Mouse (Mus musculus): ENCODE measurements around the gene Aff2. TPM values are rescaled to one million over a fixed set of nuclear protein-coding genes. Genes with fewer than 3 reads are reported as not detected.

Aff2 gene
- polyA plus RNA-seq, 1 experiment from 2014 or later: 17.0 TPM

DNA sequence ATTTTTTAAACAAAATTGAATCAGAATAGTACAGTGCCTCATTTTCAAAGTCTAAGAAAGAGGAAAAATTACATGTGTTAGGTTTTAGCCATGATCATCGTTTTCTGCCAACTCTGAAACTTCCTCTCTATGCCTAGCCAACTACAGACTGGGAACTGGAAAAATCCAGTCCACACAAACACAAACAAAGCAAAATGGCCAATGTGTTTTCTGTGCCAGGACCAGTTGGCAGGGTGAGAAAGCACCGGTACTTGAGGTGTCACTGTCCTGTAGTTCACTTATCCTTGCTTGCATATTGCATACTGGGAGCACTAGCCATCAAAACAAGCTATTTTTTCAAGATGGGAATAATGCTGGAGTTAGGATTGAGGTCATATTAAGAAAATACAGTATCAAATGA lies 100.8 kb downstream of the Aff2 start:
- H3K9ac ChIP-seq: no peak overlapping the region
- whole genome bisulfite sequencing: 80% methylated on average over 2 of the region's 2 CpGs
- H3K4me1 ChIP-seq: no peaks in the 10 kb centered on the region
- H3K4me3 ChIP-seq (replicated peaks): no peak overlapping the region
- no peaks in the 10 kb centered on the region for H3K36me3 ChIP-seq (replicated peaks)
- no peaks in the 10 kb centered on the region for H3K9me3 ChIP-seq
- no peak overlapping the region for H3K27ac ChIP-seq
- H3K4me2 ChIP-seq: no peak overlapping the region
- no peak for ATAC-seq (ENCODE audit: low FRiP score)
- H3K27me3 ChIP-seq: no peaks in the 10 kb centered on the region

- H3K4me2 ChIP-seq: no peak overlapping the region
- no peak overlapping the region for H3K4me3 ChIP-seq (replicated peaks)
- no peaks in the 10 kb centered on the region for H3K4me1 ChIP-seq
- no peaks in the 10 kb centered on the region for H3K27me3 ChIP-seq
- no peak for ATAC-seq (ENCODE audit: low FRiP score)
- 44% methylated on average over 3 of the region's 3 CpGs for WGBS
- no peak overlapping the region for H3K27ac ChIP-seq
- no peaks in the 10 kb centered on the region for H3K36me3 ChIP-seq (replicated peaks)
- H3K9ac ChIP-seq: no peak overlapping the region
- H3K9me3 ChIP-seq: no peaks in the 10 kb centered on the region
These were observed 142.0 kb downstream of the Aff2 start for GRCm38 (mm10) chrX:69502061-69502460.

DNA sequence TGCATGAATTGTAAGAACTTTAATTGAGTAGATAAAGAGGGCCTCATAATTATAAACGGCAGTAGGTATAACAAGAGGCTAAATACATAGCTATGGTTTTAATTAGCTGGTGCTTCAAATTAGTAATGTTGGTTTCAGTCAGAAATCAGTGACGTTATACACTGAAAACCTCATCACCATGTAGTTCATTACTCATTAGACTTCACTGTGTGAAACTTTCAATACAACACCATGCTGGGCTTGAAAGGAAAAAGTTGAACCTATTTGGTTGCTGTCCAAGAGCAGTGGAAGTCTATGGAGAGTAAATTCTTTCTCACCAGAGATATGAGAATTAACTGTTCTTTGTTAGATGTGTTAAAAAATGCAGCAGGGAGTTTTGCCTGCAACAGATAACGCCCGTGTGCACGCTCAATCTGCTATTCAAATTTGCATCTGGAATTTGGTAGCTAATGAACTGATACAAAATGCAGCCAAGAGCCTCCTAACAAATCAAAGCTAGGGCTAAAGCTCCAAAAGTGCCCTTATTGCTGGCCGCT lies 158.0 kb downstream of the Aff2 start:
- H3K9me3 ChIP-seq: no peaks in the 10 kb centered on the region
- H3K9ac ChIP-seq: no peak overlapping the region
- no peak overlapping the region for H3K27ac ChIP-seq
- no peaks in the 10 kb centered on the region for H3K27me3 ChIP-seq
- peak; percentile 86; the same call in 1 of the 2 replicates for ATAC-seq (ENCODE audit: low FRiP score)
- no peak overlapping the region for H3K4me3 ChIP-seq (replicated peaks)
- H3K36me3 ChIP-seq (replicated peaks): no peaks in the 10 kb centered on the region
- 31% methylated on average over 6 of the region's 6 CpGs for WGBS
- H3K4me2 ChIP-seq: no peak overlapping the region
- no peaks in the 10 kb centered on the region for H3K4me1 ChIP-seq

- Histone ChIP-seq H3K27ac (no peak overlapping the region), H3K4me1 (no peaks in the 10 kb centered on the region), H3K27me3 (no peaks in the 10 kb centered on the region), H3K4me2 (no peak overlapping the region), H3K36me3 (replicated peaks) (no peaks in the 10 kb centered on the region), H3K9me3 (no peaks in the 10 kb centered on the region), H3K4me3 (replicated peaks) (no peak overlapping the region), H3K9ac (no peak overlapping the region)
- WGBS: 67% methylated on average over 1 of the region's 1 CpGs
- no peak for ATAC-seq (ENCODE audit: low FRiP score)
These were observed 180.7 kb downstream of the Aff2 start for GRCm38 (mm10) chrX:69540811-69541210.

- no peak overlapping the region for H3K4me3 ChIP-seq (replicated peaks)
- no peak for ATAC-seq (ENCODE audit: low FRiP score)
- 58% methylated on average over 2 of the region's 2 CpGs for WGBS
- no peaks in the 10 kb centered on the region for H3K9me3 ChIP-seq
- no peak overlapping the region for H3K4me2 ChIP-seq
- no peaks in the 10 kb centered on the region for H3K36me3 ChIP-seq (replicated peaks)
- no peak overlapping the region for H3K27ac ChIP-seq
- H3K27me3 ChIP-seq: no peaks in the 10 kb centered on the region
- no peaks in the 10 kb centered on the region for H3K4me1 ChIP-seq
- H3K9ac ChIP-seq: no peak overlapping the region
These were observed 219.9 kb downstream of the Aff2 start for GRCm38 (mm10) chrX:69579903-69580459.

- no peaks in the 10 kb centered on the region for H3K4me1 ChIP-seq
- H3K36me3 ChIP-seq (replicated peaks): no peaks in the 10 kb centered on the region
- ATAC-seq (ENCODE audit: low FRiP score): no peak
- H3K9ac ChIP-seq: no peak overlapping the region
- H3K27me3 ChIP-seq: no peaks in the 10 kb centered on the region
- no peaks in the 10 kb centered on the region for H3K9me3 ChIP-seq
- no peak overlapping the region for H3K4me3 ChIP-seq (replicated peaks)
- no peak overlapping the region for H3K27ac ChIP-seq
- no peak overlapping the region for H3K4me2 ChIP-seq
These were observed 248.7 kb downstream of the Aff2 start for GRCm38 (mm10) chrX:69608793-69609192.

DNA sequence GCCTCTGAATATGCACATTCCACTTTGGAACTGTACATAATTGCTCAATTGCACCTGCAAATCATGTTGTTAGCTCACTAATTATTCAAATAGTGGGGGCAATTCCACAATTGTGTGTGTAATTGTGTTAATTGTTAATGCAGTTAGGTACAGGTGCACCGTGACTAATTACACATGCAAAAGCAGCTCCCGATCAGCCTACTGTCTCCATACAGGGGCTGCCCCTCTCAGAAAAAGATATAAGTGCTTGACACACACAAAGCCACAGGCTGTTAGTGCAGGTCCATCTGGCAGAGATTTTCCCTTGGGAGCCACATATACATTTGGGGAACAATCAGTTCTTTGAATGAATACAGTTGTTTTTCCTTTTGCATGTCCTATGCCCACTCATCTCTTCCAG lies 302.9 kb downstream of the Aff2 start:
- Histone ChIP-seq H3K27me3 (no peaks in the 10 kb centered on the region), H3K4me3 (replicated peaks) (no peak overlapping the region), H3K4me1 (peaks cover 3% of the 10 kb centered on the region; the same call in 1 of the 2 replicates), H3K9ac (no peak overlapping the region), H3K27ac (0 out of 2 replicates have a peak overlapping the region, but pooled peaks have one; percentile 53), H3K9me3 (no peaks in the 10 kb centered on the region), H3K4me2 (no peak overlapping the region), H3K36me3 (replicated peaks) (no peaks in the 10 kb centered on the region)
- 62% methylated on average over 2 of the region's 2 CpGs for WGBS
- ATAC-seq (ENCODE audit: low FRiP score): peak; percentile 72

DNA sequence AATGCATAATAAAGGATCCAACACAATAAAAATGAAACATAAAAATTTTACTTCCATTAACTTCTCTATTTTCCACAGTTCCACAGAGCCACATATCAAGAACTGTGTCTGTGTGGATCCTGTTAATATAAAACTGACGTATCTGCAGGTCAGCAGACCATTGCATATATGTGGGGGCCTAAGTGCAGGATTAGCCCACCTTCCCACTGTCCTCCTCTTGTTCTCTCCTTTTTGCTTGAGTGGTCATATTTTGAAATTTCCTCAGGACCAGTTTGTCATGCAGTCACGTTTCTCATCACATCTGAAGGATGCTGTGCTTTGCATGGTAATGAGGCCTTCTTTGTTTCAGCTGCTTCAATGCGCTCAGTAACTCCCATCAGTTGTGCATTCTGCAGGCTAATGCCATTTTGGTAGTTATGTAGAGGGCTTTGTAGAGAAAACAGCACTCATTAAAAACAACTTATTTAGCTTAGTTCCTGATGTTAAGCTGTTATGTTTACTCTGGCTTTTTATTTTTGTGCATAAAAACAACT lies 306.1 kb downstream of the Aff2 start:
- H3K9me3 ChIP-seq: no peaks in the 10 kb centered on the region
- H3K27me3 ChIP-seq: no peaks in the 10 kb centered on the region
- H3K4me3 ChIP-seq (replicated peaks): no peak overlapping the region
- 0 out of 2 replicates have a peak overlapping the region, but pooled peaks have one; percentile 50 for H3K27ac ChIP-seq
- ATAC-seq (ENCODE audit: low FRiP score): peak; percentile 92
- peaks cover 3% of the 10 kb centered on the region; the same call in 1 of the 2 replicates for H3K4me1 ChIP-seq
- no peaks in the 10 kb centered on the region for H3K36me3 ChIP-seq (replicated peaks)
- 28% methylated on average over 3 of the region's 3 CpGs for WGBS
- H3K9ac ChIP-seq: no peak overlapping the region
- H3K4me2 ChIP-seq: no peak overlapping the region

- H3K9me3 ChIP-seq: no peaks in the 10 kb centered on the region
These were observed 315.6 kb downstream of the Aff2 start for GRCm38 (mm10) chrX:69675691-69676090.

GRCm38 (mm10) chrX:69698840-69699239 lies 338.7 kb downstream of the Aff2 start:
- Histone ChIP-seq H3K4me1 (no peaks in the 10 kb centered on the region), H3K9me3 (no peaks in the 10 kb centered on the region), H3K9ac (no peak overlapping the region), H3K4me2 (no peak overlapping the region), H3K4me3 (replicated peaks) (no peak overlapping the region), H3K27ac (no peak overlapping the region), H3K36me3 (replicated peaks) (no peaks in the 10 kb centered on the region), H3K27me3 (no peaks in the 10 kb centered on the region)
- 52% methylated on average over 4 of the region's 4 CpGs for WGBS
- no peak for ATAC-seq (ENCODE audit: low FRiP score)

More at GRCm38 (mm10) chrX:69675691-69676090, 315.6 kb downstream of the Aff2 start:
- ATAC-seq (ENCODE audit: low FRiP score): no peak
- H3K27me3 ChIP-seq: no peaks in the 10 kb centered on the region
- H3K9ac ChIP-seq: no peak overlapping the region
- H3K4me2 ChIP-seq: no peak overlapping the region
- H3K27ac ChIP-seq: no peak overlapping the region
- no peaks in the 10 kb centered on the region for H3K36me3 ChIP-seq (replicated peaks)
- no peak overlapping the region for H3K4me3 ChIP-seq (replicated peaks)
- H3K4me1 ChIP-seq: no peaks in the 10 kb centered on the region
- WGBS: 92% methylated on average over 1 of the region's 1 CpGs

DNA sequence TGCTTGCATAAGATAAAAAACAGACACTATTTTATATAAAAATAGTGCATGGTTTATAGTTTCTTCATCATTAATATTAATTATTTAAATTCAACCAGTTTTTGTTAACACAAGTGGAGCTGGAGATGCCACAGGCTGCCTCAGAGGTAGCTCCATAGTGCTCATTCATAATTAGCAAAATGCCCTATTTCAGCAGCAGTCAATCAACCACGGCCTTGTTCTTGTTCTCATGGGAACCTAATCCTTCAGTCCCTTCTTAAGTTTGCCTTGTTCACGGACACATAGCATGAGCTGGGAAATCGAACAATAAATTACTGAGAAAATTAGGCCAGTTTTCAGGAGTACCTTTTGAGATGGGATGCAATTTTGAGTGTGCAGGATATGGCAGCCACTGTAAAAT lies 378.9 kb downstream of the Aff2 start:
- no peaks in the 10 kb centered on the region for H3K9me3 ChIP-seq
- no peaks in the 10 kb centered on the region for H3K27me3 ChIP-seq
- ATAC-seq (ENCODE audit: low FRiP score): peak; percentile 71; the same call in 1 of the 2 replicates
- H3K27ac ChIP-seq: no peak overlapping the region
- no peaks in the 10 kb centered on the region for H3K4me1 ChIP-seq
- H3K9ac ChIP-seq: no peak overlapping the region
- no peaks in the 10 kb centered on the region for H3K36me3 ChIP-seq (replicated peaks)
- H3K4me3 ChIP-seq (replicated peaks): no peak overlapping the region
- H3K4me2 ChIP-seq: no peak overlapping the region
- 25% methylated on average over 3 of the region's 3 CpGs for WGBS

GRCm38 (mm10) chrX:69744962-69745597 lies 385.0 kb downstream of the Aff2 start:
- no peaks in the 10 kb centered on the region for H3K27me3 ChIP-seq
- WGBS: 25% methylated on average over 3 of the region's 3 CpGs
- peak; percentile 53; the same call in 1 of the 2 replicates for ATAC-seq (ENCODE audit: low FRiP score)
- H3K36me3 ChIP-seq (replicated peaks): no peaks in the 10 kb centered on the region
- H3K4me2 ChIP-seq: no peak overlapping the region
- no peak overlapping the region for H3K27ac ChIP-seq
- no peaks in the 10 kb centered on the region for H3K4me1 ChIP-seq
- no peaks in the 10 kb centered on the region for H3K9me3 ChIP-seq
- no peak overlapping the region for H3K9ac ChIP-seq
- no peak overlapping the region for H3K4me3 ChIP-seq (replicated peaks)

Measured in forebrain, embryonic 12.5 days (tissue).